Mouse (Mus musculus) layer of hippocampus, postnatal 14 days (tissue): ENCODE measurements around the gene Fgfr2. TPM values are rescaled to one million over a fixed set of nuclear protein-coding genes. Genes with fewer than 3 reads are reported as not detected.

ENCODE experiments used
- DNase-seq, 2 experiments: peaks; one replicate each; pipeline ENCODE4 v3.0.0; 2021 to 2022; ENCODE audit warnings: low spot score in 2 of 2, mixed read lengths in 1 of 2
- total RNA-seq, 2 experiments: library from RNA; stranded (reverse); gene quantifications; 2 replicates each; pipeline ENCODE4 v1.2.3; 2021

Gene Fgfr2
- total RNA-seq, 2 experiments from 2014 or later, result 38.3 to 40.2 TPM

GRCm38 (mm10) chr7:130577388-130578003 is 2545.7 kb downstream of the Fgfr2 start, which contains the start of gene Tacc2:
Gene Tacc2 (plus strand): TSS chr7:130577438.
- DNase-seq, result no peak

GRCm38 (mm10) chr7:130576981-130577380 is 2546.2 kb downstream of the Fgfr2 start:
- no peak for DNase-seq

- DNase-seq, result no peak
Observed at GRCm38 (mm10) chr7:130574211-130574991, 2548.7 kb downstream of the Fgfr2 start.

- DNase-seq, result no peak
Observed at GRCm38 (mm10) chr7:130573746-130574145, 2549.4 kb downstream of the Fgfr2 start.

GRCm38 (mm10) chr7:130572821-130573220 is 2550.3 kb downstream of the Fgfr2 start, which contains the start of gene Nsmce4a:
Gene Nsmce4a (minus strand): TSS chr7:130573118.
- DNase-seq, result no peak

- DNase-seq, result no peak
Observed at GRCm38 (mm10) chr7:130570472-130570871, 2552.7 kb downstream of the Fgfr2 start.

GRCm38 (mm10) chr7:130568783-130569436 is 2554.2 kb downstream of the Fgfr2 start:
- DNase-seq, result no peak

GRCm38 (mm10) chr7:130564596-130564995 is 2558.6 kb downstream of the Fgfr2 start:
- peak in 1 of 2 experiments; percentile 24 for DNase-seq

GRCm38 (mm10) chr7:130563880-130564279 is 2559.3 kb downstream of the Fgfr2 start:
- DNase-seq, result no peak

GRCm38 (mm10) chr7:130563276-130563675 is 2559.9 kb downstream of the Fgfr2 start:
- DNase-seq, result no peak

GRCm38 (mm10) chr7:130560933-130561332 is 2562.2 kb downstream of the Fgfr2 start:
- no peak for DNase-seq

- no peak for DNase-seq
Observed at GRCm38 (mm10) chr7:130558592-130558991, 2564.6 kb downstream of the Fgfr2 start.

GRCm38 (mm10) chr7:130555597-130555996 is 2567.6 kb downstream of the Fgfr2 start:
- DNase-seq, result no peak

GRCm38 (mm10) chr7:130553321-130553720 is 2569.8 kb downstream of the Fgfr2 start:
- no peak for DNase-seq

GRCm38 (mm10) chr7:130552780-130553179 is 2570.4 kb downstream of the Fgfr2 start:
- no peak for DNase-seq

GRCm38 (mm10) chr7:130547635-130548175 is 2575.4 kb downstream of the Fgfr2 start:
- DNase-seq, result no peak

GRCm38 (mm10) chr7:130546791-130547484 is 2576.2 kb downstream of the Fgfr2 start:
- DNase-seq, result peak; percentile 87 to 89

GRCm38 (mm10) chr7:130546421-130546790 is 2576.7 kb downstream of the Fgfr2 start:
- no peak for DNase-seq

- no peak for DNase-seq
Observed at GRCm38 (mm10) chr7:130545893-130546292, 2577.3 kb downstream of the Fgfr2 start.

GRCm38 (mm10) chr7:130545401-130545800 is 2577.7 kb downstream of the Fgfr2 start:
- DNase-seq, result no peak

GRCm38 (mm10) chr7:130543181-130543580 is 2580.0 kb downstream of the Fgfr2 start:
- no peak for DNase-seq
